Mouse (Mus musculus) limb, embryonic 10.5 days (tissue): ENCODE data around the gene 4930469K13Rik. TPM values are rescaled to one million over a fixed set of nuclear protein-coding genes. Genes with fewer than 3 reads are reported as not detected.

Experiments
- DNase-seq: peaks from one replicate; pipeline ENCODE4 v3.0.0-alpha.2; 2017; ENCODE audit warnings: low spot score
- H3K27ac ChIP-seq: fragments of 300-500 bp; sonication (generic); 2 replicates; pipeline ENCODE4 v1.5.1; 2016; ENCODE audit warnings: mild to moderate bottlenecking
- H3K27me3 ChIP-seq: fragments of 300-500 bp; sonication (generic); 2 replicates; pipeline ENCODE4 v1.6.1; 2016; ENCODE audit warnings: low read depth, mild to moderate bottlenecking; ENCODE audit not compliant: poor library complexity, severe bottlenecking
- H3K36me3 ChIP-seq: fragments of 300-500 bp; sonication (generic); 2 replicates; pipeline ENCODE4 v1.6.1; 2016; ENCODE audit warnings: mild to moderate bottlenecking, moderate library complexity
- H3K4me1 ChIP-seq: fragments of 300-500 bp; sonication (generic); 2 replicates; pipeline ENCODE4 v1.6.1; 2016
- H3K4me3 ChIP-seq: fragments of 300-500 bp; sonication (generic); 2 replicates; pipeline ENCODE4 v1.5.1; 2016; ENCODE audit warnings: mild to moderate bottlenecking, moderate library complexity
- H3K9me3 ChIP-seq: fragments of 300-500 bp; sonication (generic); replicated peaks from 2 replicates; pipeline ENCODE4 v1.6.1; 2016; ENCODE audit warnings: mild to moderate bottlenecking
- WGBS: fragments of 180-500 bp; shearing (Covaris S2); methylation state at CpG from one replicate; pipeline ENCODE4 v1.1.7; 2016; 5-methylcytosine and 5-hydroxymethylcytosine counted together
- polyA plus RNA-seq: library from polyadenylated mRNA; unstranded; fragments of >200 nt; fragmentation: Nextera tagmentation; extraction: Ambion mirVana; gene quantifications from 2 replicates; pipeline ENCODE4 v1.2.1, GENCODE M21; 2016

Gene 4930469K13Rik
- polyA plus RNA-seq, 1 experiment from 2014 or later: not detected

GRCm38 (mm10) chr11:34048375-34049124 lies 49.8 kb downstream of the 4930469K13Rik start:
- Histone ChIP-seq H3K36me3 (no peaks in the 10 kb centered on the region), H3K27me3 (no peaks in the 10 kb centered on the region), H3K27ac (no peak overlapping the region), H3K4me1 (no peaks in the 10 kb centered on the region), H3K4me3 (no peak overlapping the region), H3K9me3 (no peaks in the 10 kb centered on the region)
- 95% methylated on average over 8 of the region's 8 CpGs for WGBS
- no peak for DNase-seq

- H3K27me3 ChIP-seq: no peaks in the 10 kb centered on the region
- no peaks in the 10 kb centered on the region for H3K4me1 ChIP-seq
- DNase-seq: no peak
- no peaks in the 10 kb centered on the region for H3K36me3 ChIP-seq
- H3K9me3 ChIP-seq: no peaks in the 10 kb centered on the region
- 88% methylated on average over 5 of the region's 5 CpGs for WGBS
- no peak overlapping the region for H3K27ac ChIP-seq
- no peak overlapping the region for H3K4me3 ChIP-seq
Measured at GRCm38 (mm10) chr11:34047542-34047937, 50.8 kb downstream of the 4930469K13Rik start.

GRCm38 (mm10) chr11:34046767-34047541 lies 51.4 kb downstream of the 4930469K13Rik start, which contains the start of gene Lcp2:
TSS of gene Lcp2 (plus strand) at chr11:34046920.
- Histone ChIP-seq H3K9me3 (no peaks in the 10 kb centered on the region), H3K4me1 (no peaks in the 10 kb centered on the region), H3K27me3 (no peaks in the 10 kb centered on the region), H3K36me3 (no peaks in the 10 kb centered on the region), H3K4me3 (no peak within 1 kb of the TSS), H3K27ac (no peak within 1 kb of the TSS)
- whole genome bisulfite sequencing: 87% methylated on average over 6 of the region's 6 CpGs
- DNase-seq: no peak

GRCm38 (mm10) chr11:34042808-34043207 lies 55.5 kb downstream of the 4930469K13Rik start:
- DNase-seq: no peak
- Histone ChIP-seq H3K4me3 (no peak overlapping the region), H3K36me3 (no peaks in the 10 kb centered on the region), H3K4me1 (no peaks in the 10 kb centered on the region), H3K27ac (no peak overlapping the region), H3K27me3 (no peaks in the 10 kb centered on the region), H3K9me3 (no peaks in the 10 kb centered on the region)
- 77% methylated on average over 1 of the region's 1 CpGs for WGBS

- Histone ChIP-seq H3K4me1 (no peaks in the 10 kb centered on the region), H3K27ac (no peak overlapping the region), H3K4me3 (no peak overlapping the region), H3K9me3 (no peaks in the 10 kb centered on the region), H3K27me3 (no peaks in the 10 kb centered on the region), H3K36me3 (no peaks in the 10 kb centered on the region)
- no peak for DNase-seq
- 88% methylated on average over 5 of the region's 5 CpGs for WGBS
Measured at GRCm38 (mm10) chr11:34040061-34040460, 58.3 kb downstream of the 4930469K13Rik start.

- Histone ChIP-seq H3K4me1 (peaks cover 5% of the 10 kb centered on the region), H3K9me3 (no peaks in the 10 kb centered on the region), H3K27ac (no peak overlapping the region), H3K27me3 (no peaks in the 10 kb centered on the region), H3K4me3 (no peak overlapping the region), H3K36me3 (no peaks in the 10 kb centered on the region)
- WGBS: 81% methylated on average over 5 of the region's 5 CpGs
- DNase-seq: no peak
Measured at GRCm38 (mm10) chr11:34035909-34036658, 62.3 kb downstream of the 4930469K13Rik start.

GRCm38 (mm10) chr11:34034794-34035193 lies 63.6 kb downstream of the 4930469K13Rik start:
- 83% methylated on average over 2 of the region's 2 CpGs for WGBS
- Histone ChIP-seq H3K9me3 (no peaks in the 10 kb centered on the region), H3K4me3 (no peak overlapping the region), H3K27ac (no peak overlapping the region), H3K27me3 (no peaks in the 10 kb centered on the region), H3K4me1 (peaks cover 5% of the 10 kb centered on the region), H3K36me3 (no peaks in the 10 kb centered on the region)
- DNase-seq: no peak

- Histone ChIP-seq H3K4me3 (no peak overlapping the region), H3K27me3 (no peaks in the 10 kb centered on the region), H3K36me3 (no peaks in the 10 kb centered on the region), H3K4me1 (peaks cover 5% of the 10 kb centered on the region), H3K27ac (no peak overlapping the region), H3K9me3 (no peaks in the 10 kb centered on the region)
- 93% methylated on average over 5 of the region's 5 CpGs for WGBS
- DNase-seq: no peak
Measured at GRCm38 (mm10) chr11:34034008-34034505, 64.3 kb downstream of the 4930469K13Rik start.

GRCm38 (mm10) chr11:34031015-34031805 lies 67.1 kb downstream of the 4930469K13Rik start:
- DNase-seq: no peak
- Histone ChIP-seq H3K4me1 (peaks cover 10% of the 10 kb centered on the region), H3K4me3 (no peak overlapping the region), H3K27ac (no peak overlapping the region), H3K36me3 (no peaks in the 10 kb centered on the region), H3K9me3 (no peaks in the 10 kb centered on the region), H3K27me3 (no peaks in the 10 kb centered on the region)
- WGBS: 74% methylated on average over 8 of the region's 8 CpGs

- peaks cover 10% of the 10 kb centered on the region for H3K4me1 ChIP-seq
- no peak overlapping the region for H3K4me3 ChIP-seq
- WGBS: 79% methylated on average over 5 of the region's 5 CpGs
- H3K27ac ChIP-seq: no peak overlapping the region
- H3K9me3 ChIP-seq: no peaks in the 10 kb centered on the region
- no peak for DNase-seq
- no peaks in the 10 kb centered on the region for H3K27me3 ChIP-seq
- no peaks in the 10 kb centered on the region for H3K36me3 ChIP-seq
Measured at GRCm38 (mm10) chr11:34029658-34030057, 68.7 kb downstream of the 4930469K13Rik start.

- Histone ChIP-seq H3K27me3 (no peaks in the 10 kb centered on the region), H3K9me3 (no peaks in the 10 kb centered on the region), H3K36me3 (no peaks in the 10 kb centered on the region), H3K27ac (no peak overlapping the region), H3K4me3 (no peak overlapping the region), H3K4me1 (peaks cover 4% of the 10 kb centered on the region; the same call in 1 of the 2 replicates)
- WGBS: 91% methylated on average over 1 of the region's 1 CpGs
- no peak for DNase-seq
Measured at GRCm38 (mm10) chr11:34025091-34025490, 73.3 kb downstream of the 4930469K13Rik start.

- Histone ChIP-seq H3K27me3 (no peaks in the 10 kb centered on the region), H3K4me3 (no peak overlapping the region), H3K4me1 (peaks cover 13% of the 10 kb centered on the region; the same call in 1 of the 2 replicates), H3K9me3 (no peaks in the 10 kb centered on the region), H3K27ac (no peak overlapping the region), H3K36me3 (no peaks in the 10 kb centered on the region)
- WGBS: 89% methylated on average over 6 of the region's 6 CpGs
- no peak for DNase-seq
Measured at GRCm38 (mm10) chr11:34012007-34012652, 86.2 kb downstream of the 4930469K13Rik start.
